8 mouse cellular contexts compared by ENCODE assay signal in the genomic region with DNA sequence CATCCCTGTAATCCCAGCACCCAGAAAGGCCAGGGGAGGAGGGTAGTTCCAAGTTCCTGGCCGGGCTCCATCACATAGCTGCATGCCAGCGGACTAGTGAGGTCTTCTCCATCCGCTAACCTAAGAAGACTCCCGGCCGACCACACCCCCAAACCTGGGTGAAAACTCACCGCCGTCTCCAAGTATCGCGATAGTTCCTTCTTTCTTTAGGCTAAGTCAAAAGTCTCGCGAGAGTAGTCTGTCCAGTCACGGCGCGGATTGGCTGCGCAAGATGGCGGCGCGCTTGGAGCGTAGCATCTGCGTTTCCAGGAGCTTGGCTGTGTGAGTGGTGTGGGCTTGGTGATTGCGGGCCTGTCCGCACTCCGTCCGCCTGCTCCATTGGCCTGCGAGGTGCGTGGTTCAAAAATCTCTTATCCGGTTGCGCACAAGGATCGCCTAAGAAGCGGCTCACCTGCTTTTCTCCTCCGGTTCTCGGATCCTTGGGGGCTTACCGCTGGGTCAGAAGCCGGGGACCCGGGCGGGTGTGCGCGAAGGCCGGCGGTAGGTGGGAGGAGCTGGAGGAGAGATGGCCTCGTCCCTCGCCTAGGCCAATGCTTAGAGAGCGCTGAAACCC. TPM values are rescaled to one million over a fixed set of nuclear protein-coding genes. Genes with fewer than 3 reads are reported as not detected.
DNase-seq lines count a peak whose midpoint lies in the region; ATAC-seq and TF ChIP-seq lines count a peak whose summit lies in the region.

A gene (plus strand): TSS at position 236 of the 613 bp plus-strand sequence.

- no peaks in the 10 kb centered on the region for H3K9me3 ChIP-seq in embryonic facial prominence, embryonic 14.5 days (ENCODE audit: control insufficient read depth, low read length)
- no peaks in the 10 kb centered on the region for H3K9me3 ChIP-seq in limb, embryonic 13.5 days
- no peaks in the 10 kb centered on the region for H3K9me3 ChIP-seq in midbrain, embryonic 16.5 days (replicated peaks; ENCODE audit: control insufficient read depth, low read length, poor library complexity, severe bottlenecking)

- TF ChIP-seq EP300 in heart, adult 2 months (IDR thresholded peaks at IDR 0.05; ENCODE audit: insufficient read depth, low read depth, low read length): 0 out of 2 replicates have a peak, but pooled peaks have one; percentile 59

- intact Hi-C loops in heart, adult 2 months (cut with DNase I): loop anchor here (2.0 kb wide), 1 partner anchor 46 kb away; a partner anchor contains a TSS

- peak within 1 kb of the TSS; percentile 89 for H3K9ac ChIP-seq in embryonic facial prominence, embryonic 14.5 days (ENCODE audit: low read depth, low read length)
- peak within 1 kb of the TSS; percentile 65 for H3K9ac ChIP-seq in heart, adult 2 months (ENCODE audit: low read depth, low read length)
- H3K9ac ChIP-seq in limb, embryonic 13.5 days: peak within 1 kb of the TSS; percentile 89
- H3K9ac ChIP-seq in midbrain, embryonic 16.5 days (ENCODE audit: low read depth, low read length): peak within 1 kb of the TSS; percentile 81

- H3K79me2 ChIP-seq in heart, adult 2 months (replicated peaks; ENCODE audit: control insufficient read depth, insufficient read depth, low read length): peaks cover 1% of the 10 kb centered on the region; the same call in 1 of the 2 replicates

- H3K27me3 ChIP-seq in embryonic facial prominence, embryonic 14.5 days (replicated peaks; ENCODE audit: control insufficient read depth, insufficient read depth, low read length): no peaks in the 10 kb centered on the region
- H3K27me3 ChIP-seq in heart, adult 2 months (ENCODE audit: control insufficient read depth, insufficient read depth, low read length): no peaks in the 10 kb centered on the region
- H3K27me3 ChIP-seq in limb, embryonic 13.5 days: no peaks in the 10 kb centered on the region
- H3K27me3 ChIP-seq in midbrain, embryonic 16.5 days (ENCODE audit: control insufficient read depth, insufficient read depth, low read depth, low read length): no peaks in the 10 kb centered on the region

- under 1% methylated on average over 43 of the region's 43 CpGs for WGBS in embryonic facial prominence, embryonic 14.5 days
- under 1% methylated on average over 43 of the region's 43 CpGs for WGBS in heart, adult 2 months
- WGBS in limb, embryonic 13.5 days: under 1% methylated on average over 43 of the region's 43 CpGs
- WGBS in midbrain, embryonic 16.5 days: 0% methylated on average over 43 of the region's 43 CpGs

- peak within 1 kb of the TSS; percentile 78 for H3K4me3 ChIP-seq in embryonic facial prominence, embryonic 14.5 days (ENCODE audit: low read depth, low read length)
- peak within 1 kb of the TSS; percentile 86 for H3K4me3 ChIP-seq in heart, adult 2 months
- peak within 1 kb of the TSS; percentile 68 for H3K4me3 ChIP-seq in limb, embryonic 13.5 days
- peak within 1 kb of the TSS; percentile 80 for H3K4me3 ChIP-seq in midbrain, embryonic 16.5 days (ENCODE audit: low read depth, low read length)

- peak; percentile 88 for TF ChIP-seq POLR2A in heart, adult 2 months (IDR thresholded peaks at IDR 0.05; ENCODE audit: insufficient read depth, low read depth, low read length)

- peak; percentile 97 for ATAC-seq in embryonic facial prominence, embryonic 14.5 days (ENCODE audit: low read depth)
- peak; percentile 94 for ATAC-seq in limb, embryonic 13.5 days (ENCODE audit: low FRiP score, low read depth)
- ATAC-seq in midbrain, embryonic 16.5 days: peak; percentile 97

- H3K36me3 ChIP-seq in embryonic facial prominence, embryonic 14.5 days (ENCODE audit: control insufficient read depth, insufficient read depth, low read length): peaks cover 23% of the 10 kb centered on the region
- no peaks in the 10 kb centered on the region for H3K36me3 ChIP-seq in heart, adult 2 months (ENCODE audit: control insufficient read depth, insufficient read depth, low read length)
- H3K36me3 ChIP-seq in limb, embryonic 13.5 days: peaks cover 25% of the 10 kb centered on the region
- peaks cover 13% of the 10 kb centered on the region for H3K36me3 ChIP-seq in midbrain, embryonic 16.5 days (ENCODE audit: control insufficient read depth, insufficient read depth, low read length)

- peak; percentile 99 for DNase-seq in 3T3-L1 (ENCODE audit: low read depth, low spot score)
- DNase-seq in adrenal gland, postnatal 4 days (ENCODE audit: low spot score in 2 of 2): peak; percentile 70 to 90
- DNase-seq in embryonic facial prominence, embryonic 14.5 days (ENCODE audit: low spot score): peak; percentile 99
- peak; percentile 89 to 93 for DNase-seq in heart, adult 2 months
- DNase-seq in kidney, adult 8-10 months: peak; percentile 96
- DNase-seq in spleen, postnatal 10 days (ENCODE audit: low spot score in 2 of 2): peak; percentile 85 to 94

- peak within 1 kb of the TSS; percentile 82 for H3K4me2 ChIP-seq in embryonic facial prominence, embryonic 14.5 days (ENCODE audit: low read depth, low read length)
- H3K4me2 ChIP-seq in limb, embryonic 13.5 days (replicated peaks): peak within 1 kb of the TSS; percentile 82
- peak within 1 kb of the TSS; percentile 77 for H3K4me2 ChIP-seq in midbrain, embryonic 16.5 days (ENCODE audit: low read length)

- TF ChIP-seq CTCF in heart, adult 2 months (IDR thresholded peaks at IDR 0.05): no peak

- H3K27ac ChIP-seq in embryonic facial prominence, embryonic 14.5 days (replicated peaks; ENCODE audit: low read depth, low read length): peak within 1 kb of the TSS; percentile 93
- H3K27ac ChIP-seq in heart, adult 2 months: peak within 1 kb of the TSS; percentile 80
- H3K27ac ChIP-seq in limb, embryonic 13.5 days: peak within 1 kb of the TSS; percentile 94
- peak within 1 kb of the TSS; percentile 91 for H3K27ac ChIP-seq in midbrain, embryonic 16.5 days (ENCODE audit: low read length)

- H3K4me1 ChIP-seq in embryonic facial prominence, embryonic 14.5 days (ENCODE audit: control insufficient read depth, insufficient read depth, low read length): peaks cover 13% of the 10 kb centered on the region
- H3K4me1 ChIP-seq in heart, adult 2 months (ENCODE audit: control insufficient read depth, insufficient read depth, low read length): peaks cover 4% of the 10 kb centered on the region
- peaks cover 17% of the 10 kb centered on the region for H3K4me1 ChIP-seq in limb, embryonic 13.5 days
- peaks cover 18% of the 10 kb centered on the region for H3K4me1 ChIP-seq in midbrain, embryonic 16.5 days (ENCODE audit: control insufficient read depth, insufficient read depth, low read length)

RNA-seq across cellular contexts. Expression of the gene that starts here (rescaled TPM):
- total RNA-seq in adrenal gland, postnatal 4 days (2021): 10 to 100 TPM; 19.0 to 19.9 TPM
- polyA plus RNA-seq in embryonic facial prominence, embryonic 14.5 days (2014; fragmentation: Nextera tagmentation; extraction: Ambion mirVana): 28.4 and 32.0 TPM in 2 replicates
- 10 to 100 TPM; 16.3 to 17.8 TPM for total RNA-seq in heart, adult 2 months (2021)
- polyA plus RNA-seq in heart, adult 2 months (2012; rRNA removed): 2.8 and 4.6 TPM in 2 replicates
- polyA plus RNA-seq in limb, embryonic 13.5 days (2015; fragmentation: Nextera tagmentation; extraction: Ambion mirVana): 56.6 and 61.1 TPM in 2 replicates
- 53.2 and 60.0 TPM in 2 replicates for polyA plus RNA-seq in midbrain, embryonic 16.5 days (2015; fragmentation: Nextera tagmentation; extraction: Ambion mirVana)

Comparison
In these comparisons a context has a peak if more than half of its experiments do, and no peak if none do; other contexts are left out.
1. Peak in every context shown above with its lines: DNase-seq, ATAC-seq, H3K4me3 ChIP-seq and H3K27ac ChIP-seq.